Mouse (Mus musculus): ENCODE results near the gene Aldh4a1.
A peak's percentile ranks its signal among the peaks of the same experiment; 100 is the strongest.

Gene Aldh4a1

DNA sequence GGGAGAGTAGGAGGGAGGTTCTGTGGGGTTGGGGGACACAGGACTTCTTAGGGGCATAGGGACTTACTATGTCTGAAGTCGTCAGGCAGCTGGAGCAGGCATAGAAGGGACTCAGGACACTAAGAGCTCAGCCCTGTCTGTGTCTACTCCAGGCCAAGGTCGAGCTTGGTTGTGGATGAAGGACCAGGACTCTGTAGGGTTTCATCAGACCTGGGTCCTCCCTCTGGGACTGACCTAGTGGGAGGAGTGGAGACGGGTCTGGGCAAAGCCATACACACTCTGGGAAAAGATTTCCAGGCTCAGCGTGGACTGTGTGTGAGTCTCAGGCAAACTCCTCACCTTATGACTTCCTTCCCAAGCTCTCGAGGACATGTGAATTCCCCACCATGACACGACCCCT, 2.9 kb upstream of the Aldh4a1 start:
- DNase-seq (ENCODE audit: low spot score in 2 of 2) = no peak

- no peak for DNase-seq (ENCODE audit: low spot score in 2 of 2)
Observed at GRCm38 (mm10) chr4:139623434-139624115, 909 bp downstream of the Aldh4a1 start.

GRCm38 (mm10) chr4:139624116-139624489, 1.4 kb downstream of the Aldh4a1 start:
- DNase-seq (ENCODE audit: low spot score in 2 of 2) = no peak

DNA sequence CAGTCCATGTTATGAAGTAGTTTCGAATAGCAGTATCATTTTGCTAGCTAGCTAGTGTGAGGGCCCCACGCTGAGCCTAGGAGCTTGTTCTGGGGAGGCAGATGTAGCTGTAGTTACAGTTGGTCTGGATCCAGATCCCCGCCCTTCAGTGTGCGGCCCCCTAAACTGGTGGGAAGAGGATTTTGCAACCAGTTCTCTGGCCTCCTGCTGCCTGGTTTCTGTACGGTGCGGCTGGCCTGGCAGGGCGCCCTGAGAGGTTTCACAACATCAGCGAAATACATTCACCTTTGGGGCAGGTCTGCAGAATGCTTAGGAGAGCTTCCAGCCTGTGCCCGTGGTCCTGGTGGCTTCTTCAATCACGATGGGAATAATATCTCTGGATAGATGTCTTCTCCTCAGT, 2.0 kb downstream of the Aldh4a1 start:
- DNase-seq (ENCODE audit: low spot score in 2 of 2) = no peak

GRCm38 (mm10) chr4:139627361-139627760, 4.7 kb downstream of the Aldh4a1 start:
- no peak for DNase-seq (ENCODE audit: low spot score in 2 of 2)

DNA sequence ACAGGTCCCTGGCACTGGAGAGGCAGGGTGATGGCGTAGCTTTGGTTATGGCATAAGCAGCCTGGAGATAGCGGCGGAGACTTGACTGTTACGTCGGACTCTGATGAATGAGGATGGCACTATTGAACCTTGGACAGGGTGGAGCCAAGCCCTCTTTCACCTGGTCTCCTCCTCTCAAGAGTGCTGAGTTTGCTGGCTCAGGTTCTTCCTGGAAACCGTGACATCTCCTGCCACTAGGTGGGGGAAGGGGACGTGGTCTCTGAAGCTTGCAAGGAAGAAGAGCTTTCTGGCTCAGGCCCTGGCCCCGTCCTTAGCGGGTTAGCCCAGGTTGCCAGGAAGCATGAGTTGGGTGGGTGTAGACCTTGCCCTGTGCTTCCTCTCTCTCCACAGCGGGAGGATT, 7.5 kb downstream of the Aldh4a1 start:
- no peak for DNase-seq (ENCODE audit: low spot score in 2 of 2)

DNA sequence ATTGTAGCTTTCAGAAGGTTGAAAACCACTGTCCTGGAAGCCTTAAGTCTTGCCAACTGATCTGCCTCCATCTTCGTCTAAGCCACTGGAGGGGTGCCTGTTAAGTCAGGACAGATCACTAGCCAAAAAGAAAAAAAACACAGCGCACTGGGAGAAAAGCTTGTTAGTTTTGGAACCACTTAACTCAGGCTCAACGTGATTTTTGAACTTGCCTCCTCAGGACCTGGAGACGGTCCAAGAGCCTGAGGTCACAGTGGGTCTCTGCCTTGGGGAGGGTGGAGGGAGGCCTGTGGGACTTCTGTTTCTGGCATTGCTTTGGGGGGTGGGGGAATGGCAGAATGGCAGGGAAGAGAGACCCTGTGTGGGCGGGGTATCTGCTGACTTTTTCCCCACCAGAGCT, 8.5 kb downstream of the Aldh4a1 start:
- no peak for DNase-seq (ENCODE audit: low spot score in 2 of 2)

- DNase-seq (ENCODE audit: low spot score in 2 of 2) = no peak
Observed at GRCm38 (mm10) chr4:139631569-139632253, 9.0 kb downstream of the Aldh4a1 start.

- no peak for DNase-seq (ENCODE audit: low spot score in 2 of 2)
Observed at GRCm38 (mm10) chr4:139632254-139632580, 9.6 kb downstream of the Aldh4a1 start.

- DNase-seq (ENCODE audit: low spot score in 2 of 2) = peak; percentile 54 to 88
Observed at GRCm38 (mm10) chr4:139636373-139636772, 13.7 kb downstream of the Aldh4a1 start.

DNA sequence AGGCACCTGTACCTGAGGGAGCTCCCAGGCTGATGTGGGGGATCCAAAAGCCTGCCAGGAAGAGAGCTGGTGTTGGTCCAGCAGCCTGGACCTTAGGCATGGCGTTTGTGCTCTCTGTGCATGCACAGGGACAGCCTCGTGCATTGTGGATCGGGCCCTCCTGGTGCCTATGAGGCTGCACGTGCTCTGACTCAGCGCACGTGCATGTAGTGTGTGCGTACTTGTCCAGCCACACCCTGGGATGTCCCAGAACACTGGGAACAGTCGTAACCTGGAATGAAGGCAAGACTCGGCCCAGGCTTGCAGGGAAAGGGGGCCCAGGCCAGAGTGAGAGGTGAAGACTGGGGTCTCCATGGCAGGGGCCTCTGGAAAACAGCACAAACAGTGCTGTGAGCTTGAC, 15.2 kb downstream of the Aldh4a1 start:
- DNase-seq (ENCODE audit: low spot score in 2 of 2) = no peak

GRCm38 (mm10) chr4:139638356-139638755, 15.7 kb downstream of the Aldh4a1 start:
- no peak for DNase-seq (ENCODE audit: low spot score in 2 of 2)

DNA sequence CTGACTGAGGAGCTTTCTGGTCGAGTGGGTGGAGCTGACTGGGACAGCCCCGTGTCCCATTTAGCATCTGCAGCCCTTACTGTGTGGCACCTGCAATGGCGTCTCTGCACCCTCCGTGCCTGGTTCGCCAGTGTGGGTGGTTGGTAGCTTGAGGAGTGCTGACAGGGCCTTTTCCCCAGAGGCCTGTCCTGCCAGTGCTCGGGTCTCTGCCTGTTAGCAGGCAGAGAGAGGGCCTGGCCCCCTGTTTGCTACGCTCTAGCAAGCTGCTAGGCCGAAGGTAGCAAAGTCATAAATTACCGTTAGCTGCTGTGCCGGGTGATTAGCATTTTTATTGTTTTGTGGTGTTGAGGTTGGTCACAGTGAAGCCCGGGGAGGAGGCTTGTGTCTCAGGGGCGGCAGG, 17.1 kb downstream of the Aldh4a1 start:
- DNase-seq (ENCODE audit: low spot score in 2 of 2) = no peak

DNA sequence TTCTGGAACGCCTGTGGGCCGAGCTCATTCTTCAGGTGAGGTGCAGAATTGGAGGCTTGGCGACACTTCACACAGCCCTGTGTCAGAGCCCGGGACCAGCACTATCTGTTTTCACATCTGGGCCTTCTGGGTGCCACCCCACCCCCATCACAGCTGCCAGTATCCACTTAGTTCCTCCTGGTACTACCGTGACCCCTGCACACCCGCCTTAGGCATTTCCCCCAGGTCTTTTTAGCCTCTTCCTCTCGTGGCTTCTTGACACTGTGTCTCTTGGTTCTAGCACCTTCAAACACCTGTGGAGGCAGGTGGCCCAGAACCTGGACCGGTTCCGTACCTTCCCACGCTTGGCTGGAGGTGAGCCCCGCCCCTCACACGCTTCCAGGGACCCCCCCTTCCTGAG, 17.7 kb downstream of the Aldh4a1 start:
- DNase-seq (ENCODE audit: low spot score in 2 of 2) = no peak

GRCm38 (mm10) chr4:139640775-139641174, 18.1 kb downstream of the Aldh4a1 start:
- no peak for DNase-seq (ENCODE audit: low spot score in 2 of 2)

DNA sequence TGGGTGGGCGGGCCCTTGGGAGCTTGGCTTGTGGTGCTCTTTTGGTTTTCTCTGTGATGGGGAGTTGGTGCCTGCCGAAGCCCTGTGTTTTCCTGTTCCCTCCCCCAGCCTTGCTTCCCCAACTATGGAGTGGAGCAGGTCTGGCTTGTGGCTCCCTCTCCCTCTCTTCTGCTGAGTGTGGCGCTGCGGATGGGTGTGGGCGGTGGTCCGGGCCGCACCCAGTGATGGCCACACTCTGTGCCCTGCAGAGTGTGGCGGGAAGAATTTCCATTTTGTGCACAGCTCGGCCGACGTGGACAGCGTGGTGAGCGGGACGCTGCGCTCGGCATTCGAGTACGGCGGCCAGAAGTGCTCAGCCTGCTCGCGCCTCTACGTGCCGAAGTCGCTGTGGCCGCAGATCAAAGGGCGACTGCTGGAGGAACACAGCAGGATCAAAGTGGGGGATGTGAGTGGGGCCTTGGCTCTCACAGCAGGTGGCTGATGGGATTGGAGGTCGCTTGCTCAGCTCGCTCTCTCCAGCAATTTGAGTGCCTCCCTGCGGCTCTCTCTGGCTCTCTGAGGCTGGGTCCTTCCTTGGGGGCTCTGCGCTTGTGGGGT, 19.3 kb downstream of the Aldh4a1 start:
- DNase-seq (ENCODE audit: low spot score in 2 of 2) = no peak

GRCm38 (mm10) chr4:139643972-139644371, 21.3 kb downstream of the Aldh4a1 start:
- DNase-seq (ENCODE audit: low spot score in 2 of 2) = peak; percentile 75 to 91

DNA sequence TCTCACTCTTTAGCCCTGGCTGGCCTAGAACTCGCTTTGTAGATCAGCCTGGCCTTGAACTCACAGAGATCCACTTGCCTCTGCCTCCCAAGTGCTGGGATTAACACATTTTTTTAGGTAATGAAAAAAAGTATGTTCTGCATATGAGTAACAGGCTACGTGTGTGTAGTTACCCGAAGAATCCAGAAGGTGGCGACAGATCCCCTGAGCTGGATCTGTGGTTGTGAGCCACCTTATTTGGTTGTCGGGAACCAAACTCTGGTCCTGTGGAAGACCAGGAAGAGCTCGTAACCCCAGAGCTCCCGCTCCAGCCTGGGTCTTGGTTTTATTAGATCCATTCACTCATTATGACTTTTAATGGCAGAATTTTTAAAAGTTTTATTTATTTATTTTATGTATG, 24.2 kb downstream of the Aldh4a1 start:
- no peak for DNase-seq (ENCODE audit: low spot score in 2 of 2)

- DNase-seq (ENCODE audit: low spot score in 2 of 2) = no peak
Observed at GRCm38 (mm10) chr4:139650086-139650743, 27.5 kb downstream of the Aldh4a1 start.

DNA sequence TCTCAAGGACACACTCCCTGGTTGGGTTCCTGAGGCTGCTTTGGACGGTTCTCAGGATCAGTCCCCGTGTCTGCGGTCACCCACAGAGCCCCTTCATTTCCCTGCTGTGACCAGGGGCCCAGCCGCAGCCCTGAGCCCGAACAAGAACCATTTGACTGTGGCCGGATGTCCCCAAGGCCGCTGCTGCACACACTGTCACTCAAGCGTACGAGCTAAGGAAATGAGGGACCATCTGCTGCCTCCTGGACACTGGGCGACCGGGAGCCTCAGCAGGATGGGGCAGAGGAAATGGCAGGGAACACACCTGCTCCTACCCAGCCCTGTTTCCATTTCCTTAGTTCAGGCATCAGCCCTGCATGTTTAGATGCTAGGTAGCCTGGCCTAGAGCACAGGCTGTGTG, 28.2 kb downstream of the Aldh4a1 start:
- no peak for DNase-seq (ENCODE audit: low spot score in 2 of 2)

DNA sequence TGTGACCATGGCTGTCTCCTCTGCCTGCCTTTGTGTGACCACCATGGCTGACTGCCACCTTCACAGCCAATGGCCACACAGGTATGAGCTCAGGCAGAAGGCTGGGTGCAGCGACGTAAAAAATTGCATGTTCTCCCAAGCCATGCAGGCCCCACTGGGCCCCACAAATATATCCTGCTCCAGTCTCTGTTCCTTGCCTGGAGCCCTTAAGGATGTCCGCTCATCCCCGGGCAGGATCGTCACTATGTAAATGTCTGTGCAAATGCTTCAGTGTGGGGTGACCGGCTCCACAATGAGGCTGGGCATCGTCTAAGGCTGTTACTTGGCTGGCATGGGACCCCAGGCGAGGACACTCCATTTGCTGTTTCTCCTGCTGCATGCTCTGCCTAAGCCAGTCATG, 30.6 kb downstream of the Aldh4a1 start, which contains the start of gene Tas1r2:
Tas1r2 (plus strand) TSS at position 301 of the 400 bp plus-strand sequence.
- DNase-seq (ENCODE audit: low spot score in 2 of 2) = no peak

DNA sequence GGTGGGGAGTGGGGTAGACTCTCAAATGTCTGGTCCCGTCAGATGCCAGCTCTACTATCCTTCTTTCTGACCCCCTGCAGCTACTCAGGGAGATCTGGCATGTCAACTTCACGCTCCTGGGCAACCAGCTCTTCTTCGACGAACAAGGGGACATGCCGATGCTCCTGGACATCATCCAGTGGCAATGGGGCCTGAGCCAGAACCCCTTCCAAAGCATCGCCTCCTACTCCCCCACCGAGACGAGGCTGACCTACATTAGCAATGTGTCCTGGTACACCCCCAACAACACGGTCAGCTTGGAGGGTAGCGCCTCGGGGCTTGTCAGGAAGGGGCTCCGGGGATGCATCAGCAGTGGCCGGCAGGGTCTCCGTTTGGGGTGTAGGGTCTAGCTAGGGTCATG, 39.2 kb downstream of the Aldh4a1 start:
- no peak for DNase-seq (ENCODE audit: low spot score in 2 of 2)

GRCm38 (mm10) chr4:139667632-139668031, 45.0 kb downstream of the Aldh4a1 start:
- DNase-seq (ENCODE audit: low spot score in 2 of 2) = no peak

Measured in spleen, postnatal 4 days (tissue).